Mouse (Mus musculus): ENCODE data around the gene Mrpl43.

DNA sequence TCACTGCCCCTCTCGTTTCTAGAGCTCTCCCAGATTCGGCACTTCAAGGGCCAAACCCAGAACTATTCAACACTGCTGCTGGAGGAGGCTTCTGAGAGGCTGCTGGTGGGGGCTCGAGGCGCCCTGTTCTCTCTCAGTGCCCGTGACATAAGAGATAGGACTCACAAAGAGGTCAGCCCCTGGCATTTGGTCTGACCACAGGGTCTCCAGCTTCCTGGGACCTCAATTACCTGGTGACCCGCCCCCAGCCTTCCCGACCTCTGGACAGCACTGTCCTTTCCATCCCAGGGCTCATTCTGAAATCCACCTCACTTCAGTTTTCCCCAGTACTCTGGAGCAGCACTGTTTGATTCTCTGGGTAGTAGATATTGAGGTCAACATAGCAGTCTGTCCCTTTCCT is 13.5 kb downstream of the Mrpl43 start:
- TF ChIP-seq CTCF (IDR thresholded peaks at IDR 0.05; ENCODE audit: low read depth, low read length) (no peak), EP300 (IDR thresholded peaks at IDR 0.05; ENCODE audit: insufficient read depth, low read depth, low read length) (no peak), POLR2A (IDR thresholded peaks at IDR 0.05; ENCODE audit: insufficient read depth, low read length) (no peak)
